In the genomic region with DNA sequence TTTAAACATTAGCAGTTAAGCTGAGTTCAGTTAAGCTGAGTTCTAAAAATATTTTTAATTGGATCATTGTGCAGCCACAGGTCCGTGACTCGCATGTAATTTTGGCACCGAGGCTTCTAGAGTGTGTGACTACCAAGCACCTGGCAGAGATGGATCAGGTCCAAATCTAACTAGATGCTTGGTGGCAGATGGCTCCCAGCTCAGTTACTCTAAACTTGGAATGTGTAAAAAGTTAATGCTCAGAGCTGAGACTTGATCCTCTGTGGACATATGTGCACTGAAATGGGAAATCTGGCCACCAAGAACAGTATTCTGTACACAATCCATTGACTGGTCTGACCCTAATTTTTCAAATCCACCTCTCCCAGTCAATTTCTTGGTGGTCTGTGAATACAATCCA, we compare ENCODE assay signal across 9 mouse cellular contexts.
A peak's percentile ranks its signal among the peaks of the same experiment; 100 is the strongest.
DNase-seq lines count a peak whose midpoint lies in the region; ATAC-seq and TF ChIP-seq lines count a peak whose summit lies in the region.
"Had no signal": no experiment of that assay in that cellular context is flagged by ENCODE, and none has a peak within 500 bp of the region (broad histone marks: within the 10 kb centered on the region; RNA-seq: fewer than 3 reads in every experiment).

No protein-coding gene starts in this region.

- no peak for TF ChIP-seq POLR2A in heart, adult 2 months (IDR thresholded peaks at IDR 0.05; ENCODE audit: insufficient read depth, low read depth, low read length)

- H3K4me1 ChIP-seq in heart, adult 2 months (ENCODE audit: control insufficient read depth, insufficient read depth, low read length), result no peaks in the 10 kb centered on the region

- WGBS in heart, adult 2 months, result 58% methylated on average over 3 of the region's 3 CpGs

- H3K27ac ChIP-seq in heart, adult 2 months, result peak overlapping the region; percentile 39

- no peak overlapping the region for H3K4me3 ChIP-seq in heart, adult 2 months

- H3K36me3 ChIP-seq in heart, adult 2 months (ENCODE audit: control insufficient read depth, insufficient read depth, low read length), result no peaks in the 10 kb centered on the region

- H3K79me2 ChIP-seq in heart, adult 2 months (replicated peaks; ENCODE audit: control insufficient read depth, insufficient read depth, low read length), result no peaks in the 10 kb centered on the region

- intact Hi-C loops in heart, adult 2 months (cut with DNase I), result no loop called here
- intact Hi-C loops in left cerebral cortex, postnatal 10 days (cut with DNase I), result loop anchor here (5.0 kb wide), 1 partner anchor 371 kb away; no protein-coding TSS in a partner anchor

- peak in 1 of 2 experiments; percentile 26 for DNase-seq in heart, adult 2 months
- no peak for DNase-seq in heart, postnatal 4 days
- DNase-seq in cerebellum, adult 11 months, result peak; percentile 37
- DNase-seq in frontal cortex, postnatal 36 days (ENCODE audit: low spot score in 2 of 2), result peak; percentile 67 to 90
- peak; percentile 38 to 80 for DNase-seq in left cerebral cortex, postnatal 10 days (ENCODE audit: extremely low spot score in 1 of 2, low spot score in 2 of 2)
- DNase-seq in adrenal gland, postnatal 25 days, result no peak

- no peak for ATAC-seq in activated CD4-positive, CD25-positive, alpha-beta regulatory T cell, adult 4 months
- no peak for ATAC-seq in CD4-positive, CD25-positive, alpha-beta regulatory T cell, adult 4 months

- H3K27me3 ChIP-seq in heart, adult 2 months (ENCODE audit: control insufficient read depth, insufficient read depth, low read length), result no peaks in the 10 kb centered on the region
- H3K27me3 ChIP-seq: CH12.LX had no signal

- H3K9ac ChIP-seq in heart, adult 2 months (ENCODE audit: low read depth, low read length), result no peak overlapping the region

- TF ChIP-seq CTCF in heart, adult 2 months (IDR thresholded peaks at IDR 0.05), result no peak

- TF ChIP-seq EP300 in heart, adult 2 months (IDR thresholded peaks at IDR 0.05; ENCODE audit: insufficient read depth, low read depth, low read length), result no peak

Comparison
In these comparisons a context has a peak if more than half of its experiments do, and no peak if none do; other contexts are left out.
1. DNase-seq: peak in cerebellum, adult 11 months (single experiment), frontal cortex, postnatal 36 days (2 of 2) and left cerebral cortex, postnatal 10 days (2 of 2); none in heart, postnatal 4 days (single experiment) and adrenal gland, postnatal 25 days (single experiment).